Mouse (Mus musculus) forebrain, embryonic 14.5 days (tissue): ENCODE measurements around the gene Ndufa10. TPM values are rescaled to one million over a fixed set of nuclear protein-coding genes. Genes with fewer than 3 reads are reported as not detected.
A peak's percentile ranks its signal among the peaks of the same experiment; 100 is the strongest.

Experiments used
- ATAC-seq: fragments of 200-750 bp; cut with Nextera tagmentation; 2 replicates; pipeline ENCODE4 v1.8.0; 2017; ENCODE audit warnings: mild to moderate bottlenecking, moderate library complexity
- DNase-seq: peaks from one replicate; pipeline ENCODE4 v3.0.0-alpha.2; 2015; ENCODE audit warnings: low spot score
- H3K27ac ChIP-seq: fragments of 300-500 bp; sonication (generic); 2 replicates; pipeline ENCODE4 v1.5.1; 2014; ENCODE audit warnings: low read depth, mild to moderate bottlenecking, control low read depth, low read length, moderate library complexity
- H3K27me3 ChIP-seq: fragments of 300-500 bp; sonication (generic); replicated peaks from 2 replicates; pipeline ENCODE4 v1.6.1; 2014; ENCODE audit warnings: low read length, control low read depth, mixed read lengths; ENCODE audit not compliant: control insufficient read depth, insufficient read depth
- H3K36me3 ChIP-seq: fragments of 300-500 bp; sonication (generic); 2 replicates; pipeline ENCODE4 v1.6.1; 2014; ENCODE audit warnings: low read length, control low read depth; ENCODE audit not compliant: control insufficient read depth, insufficient read depth
- H3K4me1 ChIP-seq: fragments of 300-500 bp; sonication (generic); 2 replicates; pipeline ENCODE4 v1.6.1; 2014; ENCODE audit warnings: antibody characterized with exemption, low read length, control low read depth; ENCODE audit not compliant: control insufficient read depth, insufficient read depth
- H3K4me2 ChIP-seq: fragments of 300-500 bp; sonication (generic); 2 replicates; pipeline ENCODE4 v1.6.1; 2014; ENCODE audit warnings: mild to moderate bottlenecking, control low read depth, low read length
- H3K4me3 ChIP-seq: fragments of 300-500 bp; sonication (generic); 2 replicates; pipeline ENCODE4 v1.5.1; 2014; ENCODE audit warnings: low read depth, low read length, control low read depth
- H3K9ac ChIP-seq: fragments of 300-500 bp; sonication (generic); 2 replicates; pipeline ENCODE4 v1.6.1; 2014; ENCODE audit warnings: mild to moderate bottlenecking, low read length, control low read depth, moderate library complexity
- H3K9me3 ChIP-seq: fragments of 300-500 bp; sonication (generic); replicated peaks from 2 replicates; pipeline ENCODE4 v1.6.1; 2016; ENCODE audit warnings: low read length, control low read depth, mixed read lengths; ENCODE audit not compliant: control insufficient read depth
- WGBS: fragments of 180-500 bp; shearing (Covaris S2); extraction: QIAGEN DNeasy Blood & Tissue Kit; methylation state at CpG from one replicate; pipeline ENCODE4 v1.1.7; 2014; 5-methylcytosine and 5-hydroxymethylcytosine counted together
- polyA plus RNA-seq: library from polyadenylated mRNA; unstranded; fragments of >200 nt; fragmentation: Nextera tagmentation; extraction: Ambion mirVana; gene quantifications from 2 replicates; pipeline ENCODE4 v1.2.1, GENCODE M21; 2014

Ndufa10 gene
- polyA plus RNA-seq, 1 experiment from 2014 or later = 311 TPM

- H3K27ac ChIP-seq = no peak overlapping the region
- 89% methylated on average over 4 of the region's 4 CpGs for WGBS
- H3K4me1 ChIP-seq = peaks cover 6% of the 10 kb centered on the region; the same call in 1 of the 2 replicates
- ATAC-seq = no peak
- no peak overlapping the region for H3K4me3 ChIP-seq
- no peaks in the 10 kb centered on the region for H3K27me3 ChIP-seq
- H3K9me3 ChIP-seq = no peaks in the 10 kb centered on the region
- peaks cover 68% of the 10 kb centered on the region for H3K36me3 ChIP-seq
- H3K4me2 ChIP-seq = no peak overlapping the region
- H3K9ac ChIP-seq = no peak overlapping the region; the same call in 1 of the 2 replicates
- DNase-seq = no peak
Measured at GRCm38 (mm10) chr1:92468891-92469290, 4.8 kb downstream of the Ndufa10 start.

DNA sequence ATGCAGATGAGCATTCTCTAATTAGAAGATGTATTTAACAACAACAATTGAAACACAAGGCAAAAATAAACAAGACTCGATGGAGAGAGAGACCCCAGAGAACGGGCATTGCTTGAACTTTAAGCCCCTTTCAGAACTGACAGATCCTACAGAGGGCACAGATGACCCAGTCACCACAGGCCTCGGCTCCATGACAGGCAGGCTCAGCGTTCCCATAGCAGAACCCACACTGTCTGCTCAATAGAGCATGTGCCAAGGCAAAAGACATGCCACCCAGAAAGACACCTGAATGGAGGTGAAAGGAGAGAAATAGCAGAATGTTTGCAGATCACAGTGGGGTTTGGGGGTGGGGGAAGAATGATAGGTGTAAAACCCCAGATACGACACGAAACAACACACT, 15.2 kb downstream of the Ndufa10 start:
- H3K4me1 ChIP-seq = no peaks in the 10 kb centered on the region
- peaks cover 88% of the 10 kb centered on the region for H3K36me3 ChIP-seq
- no peak overlapping the region for H3K9ac ChIP-seq
- H3K9me3 ChIP-seq = no peaks in the 10 kb centered on the region
- DNase-seq (no peak), ATAC-seq (no peak)
- H3K27me3 ChIP-seq = no peaks in the 10 kb centered on the region
- H3K4me2 ChIP-seq = no peak overlapping the region
- no peak overlapping the region for H3K27ac ChIP-seq
- WGBS = 87% methylated on average over 6 of the region's 6 CpGs
- H3K4me3 ChIP-seq = no peak overlapping the region

DNA sequence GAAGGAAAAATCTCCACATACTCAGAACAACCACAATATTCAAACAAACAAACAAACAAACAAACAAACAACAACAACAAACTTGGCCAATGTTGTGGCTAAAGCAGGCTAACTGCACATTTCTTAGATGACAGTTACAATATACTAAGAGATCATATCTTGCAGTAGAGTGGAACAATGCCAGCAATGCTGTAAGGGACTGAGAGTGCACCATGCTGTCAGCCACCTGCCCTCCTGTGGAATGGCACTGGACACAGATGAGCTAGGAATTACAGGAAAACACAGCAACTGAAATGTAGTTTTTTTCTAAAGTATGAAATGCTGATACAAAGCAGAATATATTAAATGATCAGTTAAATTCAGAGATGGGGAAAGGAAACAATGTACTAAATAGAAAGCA, 15.9 kb downstream of the Ndufa10 start:
- Histone ChIP-seq H3K36me3 (peaks cover 88% of the 10 kb centered on the region), H3K4me2 (no peak overlapping the region), H3K4me3 (no peak overlapping the region), H3K27ac (no peak overlapping the region), H3K27me3 (no peaks in the 10 kb centered on the region), H3K4me1 (no peaks in the 10 kb centered on the region), H3K9ac (no peak overlapping the region), H3K9me3 (no peaks in the 10 kb centered on the region)
- ATAC-seq (no peak), DNase-seq (no peak)

- H3K4me1 ChIP-seq = no peaks in the 10 kb centered on the region
- 77% methylated on average over 8 of the region's 8 CpGs for WGBS
- peak; percentile 66 for DNase-seq
- H3K36me3 ChIP-seq = peaks cover 85% of the 10 kb centered on the region
- no peak overlapping the region for H3K4me3 ChIP-seq
- no peak overlapping the region for H3K4me2 ChIP-seq
- H3K9ac ChIP-seq = no peak overlapping the region
- no peaks in the 10 kb centered on the region for H3K27me3 ChIP-seq
- no peak for ATAC-seq
- no peak overlapping the region for H3K27ac ChIP-seq
- no peaks in the 10 kb centered on the region for H3K9me3 ChIP-seq
Measured at GRCm38 (mm10) chr1:92453751-92454445, 19.8 kb downstream of the Ndufa10 start.

GRCm38 (mm10) chr1:92448293-92448692, 25.4 kb downstream of the Ndufa10 start:
- Histone ChIP-seq H3K4me2 (no peak overlapping the region), H3K27me3 (no peaks in the 10 kb centered on the region), H3K9me3 (no peaks in the 10 kb centered on the region), H3K27ac (no peak overlapping the region), H3K4me1 (no peaks in the 10 kb centered on the region), H3K4me3 (no peak overlapping the region), H3K36me3 (peaks cover 88% of the 10 kb centered on the region), H3K9ac (no peak overlapping the region)
- ATAC-seq (no peak), DNase-seq (no peak)
- 90% methylated on average over 3 of the region's 3 CpGs for WGBS

DNA sequence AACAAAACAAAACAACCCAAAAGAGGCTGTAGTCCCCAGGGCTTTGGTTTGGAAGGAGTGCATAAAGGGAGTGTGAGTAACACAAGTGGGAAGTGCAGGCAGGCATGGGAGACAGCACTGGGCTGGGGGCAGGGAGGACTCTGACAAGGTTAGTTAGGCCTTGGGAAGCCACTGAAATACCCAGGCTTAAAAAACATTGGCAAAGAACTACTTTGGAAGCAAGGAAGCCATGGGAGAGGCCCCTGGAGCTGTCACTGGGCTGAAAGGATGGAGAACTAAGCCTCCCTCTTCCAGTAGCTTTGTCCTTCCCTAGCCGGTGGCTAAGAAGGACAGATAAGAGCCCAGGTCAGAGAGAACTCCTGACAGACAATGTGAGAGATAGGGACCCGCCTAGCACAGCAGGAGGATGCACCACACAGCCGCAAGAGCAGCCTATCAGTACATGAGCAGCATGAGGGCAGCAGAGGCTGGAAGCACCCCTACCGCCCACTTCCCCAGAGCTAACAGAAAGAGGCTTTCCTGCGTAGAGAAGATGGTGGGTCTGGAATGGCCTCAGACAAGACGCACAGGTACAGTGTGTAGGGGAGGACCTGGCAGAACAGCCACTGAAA, 32.1 kb downstream of the Ndufa10 start:
- Histone ChIP-seq H3K27ac (no peak overlapping the region), H3K4me1 (peaks cover 19% of the 10 kb centered on the region; the same call in 1 of the 2 replicates), H3K27me3 (no peaks in the 10 kb centered on the region), H3K4me2 (no peak overlapping the region), H3K9ac (no peak overlapping the region), H3K9me3 (no peaks in the 10 kb centered on the region), H3K4me3 (no peak overlapping the region), H3K36me3 (peaks cover 65% of the 10 kb centered on the region)
- 69% methylated on average over 6 of the region's 6 CpGs for WGBS
- DNase-seq = no peak
- no peak for ATAC-seq

- DNase-seq (no peak), ATAC-seq (no peak)
- Histone ChIP-seq H3K4me2 (no peak overlapping the region), H3K27ac (no peak overlapping the region), H3K9me3 (no peaks in the 10 kb centered on the region), H3K27me3 (no peaks in the 10 kb centered on the region), H3K4me3 (no peak overlapping the region), H3K36me3 (peaks cover 53% of the 10 kb centered on the region), H3K9ac (no peak overlapping the region), H3K4me1 (peaks cover 20% of the 10 kb centered on the region; the same call in 1 of the 2 replicates)
- WGBS = 89% methylated on average over 9 of the region's 9 CpGs
Measured at GRCm38 (mm10) chr1:92440066-92440750, 33.5 kb downstream of the Ndufa10 start.

DNA sequence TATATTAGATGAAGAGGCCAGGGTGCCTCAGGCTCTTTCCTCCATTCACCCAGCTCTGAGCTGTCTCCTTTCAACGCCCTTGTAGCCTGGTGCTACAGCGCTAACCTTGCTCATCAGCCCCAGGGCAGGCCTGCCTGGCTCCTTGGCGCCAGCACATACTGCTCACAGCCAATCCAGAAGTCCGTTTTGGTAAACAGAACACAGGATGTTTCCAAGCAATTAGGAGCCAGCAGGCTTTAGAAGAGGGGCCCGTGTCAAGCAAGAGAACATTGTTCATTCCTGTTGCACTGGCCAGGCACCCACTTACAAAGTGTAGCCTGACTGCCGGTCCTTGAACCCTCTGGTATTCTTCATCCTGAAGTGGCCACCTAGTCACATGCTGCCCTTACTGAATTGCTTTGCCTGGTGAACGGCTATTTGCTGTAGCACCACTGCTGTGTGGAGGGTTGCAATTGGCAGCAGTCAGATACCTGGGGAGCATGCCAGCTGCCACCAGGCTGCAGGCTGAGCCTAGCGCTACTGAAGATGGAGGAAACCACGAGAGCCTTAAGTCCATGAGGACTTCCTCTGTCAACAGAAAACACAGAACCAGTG, 35.9 kb downstream of the Ndufa10 start:
- Histone ChIP-seq H3K9me3 (no peaks in the 10 kb centered on the region), H3K36me3 (peaks cover 35% of the 10 kb centered on the region), H3K4me1 (peaks cover 20% of the 10 kb centered on the region; the same call in 1 of the 2 replicates), H3K4me3 (no peak overlapping the region), H3K9ac (no peak overlapping the region), H3K4me2 (no peak overlapping the region), H3K27me3 (no peaks in the 10 kb centered on the region), H3K27ac (peak overlapping the region; percentile 15; the same call in 1 of the 2 replicates)
- WGBS = 19% methylated on average over 9 of the region's 9 CpGs
- peak; percentile 68 for DNase-seq
- peak; percentile 76 for ATAC-seq
